Mouse (Mus musculus): ENCODE results near the gene Btrc.

Gene Btrc

DNA sequence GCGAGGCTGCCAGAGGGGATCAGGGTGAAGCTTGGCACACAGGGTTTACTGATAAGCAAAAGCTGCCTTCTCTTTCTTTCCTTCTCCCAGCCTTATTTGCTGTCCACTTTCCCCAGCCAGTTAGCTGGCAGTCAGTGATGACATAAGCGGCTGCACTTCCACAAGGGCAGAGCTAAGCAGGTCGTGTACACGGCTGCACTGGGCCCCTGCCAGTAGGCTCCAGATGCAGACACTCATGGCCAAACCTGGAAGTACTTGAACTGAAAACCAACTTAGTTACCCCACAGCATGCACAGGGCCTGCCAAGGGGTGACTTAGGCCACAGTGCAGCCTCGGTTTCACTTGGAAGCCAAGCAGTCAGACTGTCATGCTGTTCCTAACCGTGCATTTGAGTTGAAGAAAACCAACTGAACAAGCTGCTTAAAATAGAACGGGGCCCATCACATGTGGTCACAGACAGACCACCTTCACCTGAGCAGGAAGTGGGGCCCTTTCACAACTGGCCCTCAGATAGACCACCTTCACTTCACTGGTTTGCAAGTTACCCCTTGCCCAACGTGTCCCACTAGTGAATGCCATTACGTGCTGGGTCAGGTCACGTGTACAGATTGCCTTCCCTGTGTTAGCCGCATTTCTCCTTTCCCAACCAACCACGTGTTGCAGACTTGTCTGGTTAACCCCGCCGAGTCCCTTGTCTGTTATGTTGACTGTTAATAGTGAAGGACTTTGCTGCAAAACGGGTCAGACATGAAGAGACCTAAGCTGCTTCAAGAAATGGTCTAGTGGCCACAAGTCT lies 166.9 kb downstream of the Btrc start:
- ChIA-PET CTCF (interaction anchor here in 2 of 4 experiments (0.8 to 1.4 kb wide), 2 partner anchors 15 to 315 kb away, joined by 4 to 7 read pairs; no protein-coding TSS in a partner anchor), POLR2A (interaction anchor here in 2 of 4 experiments (0.5 to 1.7 kb wide), 6 partner anchors 11 to 211 kb away, joined by 3 to 4 read pairs (median 3); no protein-coding TSS in a partner anchor)

DNA sequence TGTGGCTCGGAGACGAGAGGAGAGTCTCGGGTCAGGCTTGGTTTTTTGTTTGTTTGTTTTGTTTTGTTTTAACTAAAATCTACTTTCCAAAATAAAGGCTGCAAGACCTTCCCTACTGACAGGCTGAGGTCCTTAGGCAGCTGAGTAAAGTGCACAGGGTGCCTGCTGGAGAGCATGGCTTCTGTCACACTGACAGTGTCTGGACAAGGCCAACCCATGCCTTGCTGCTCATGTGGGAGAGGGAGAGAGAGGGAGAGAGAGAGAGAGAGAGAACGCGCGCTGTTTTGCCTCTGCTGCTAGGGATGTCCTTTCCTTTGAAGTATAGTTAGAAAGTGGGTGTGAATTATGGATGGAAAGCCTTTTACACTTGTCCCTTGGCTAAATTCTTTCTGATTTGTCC lies 168.0 kb downstream of the Btrc start:
- CTCF ChIA-PET, result interaction anchor here in 1 of 4 experiments (1.0 kb wide), 1 partner anchor 13 kb away, joined by 4 read pairs; no protein-coding TSS in a partner anchor
- POLR2A ChIA-PET, result interaction anchor here in 2 of 4 experiments (0.9 to 1.1 kb wide), 3 partner anchors 10 to 54 kb away, joined by 3 read pairs; no protein-coding TSS in a partner anchor

DNA sequence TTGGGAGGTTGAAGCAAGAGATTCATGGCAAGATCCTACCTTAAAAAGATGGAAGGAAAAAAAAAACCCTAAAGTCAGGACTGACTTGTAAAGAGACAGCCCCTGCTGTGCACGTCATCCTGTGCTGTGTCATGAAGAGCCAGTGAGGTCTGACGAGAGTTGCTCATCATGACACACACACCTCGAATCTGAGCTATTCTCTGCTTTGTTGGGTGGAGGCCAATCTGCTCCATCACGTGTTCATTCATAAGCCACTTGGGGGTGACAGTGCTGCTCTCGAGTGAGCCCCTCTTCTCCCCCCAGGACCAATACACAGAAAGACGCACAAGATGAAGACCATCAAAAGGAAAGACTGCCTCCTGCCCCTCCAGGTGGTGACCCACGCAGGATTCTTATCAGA lies 170.1 kb downstream of the Btrc start:
- CTCF ChIA-PET, result interaction anchor here in 1 of 4 experiments (1.4 kb wide), 1 partner anchor 40 kb away, joined by 3 read pairs; no protein-coding TSS in a partner anchor
- POLR2A ChIA-PET, result interaction anchor here in 1 of 4 experiments (0.6 to 1.0 kb wide), 4 partner anchors 15 to 1813 kb away, joined by 3 to 4 read pairs (median 4); partner anchors contain the start of genes Gm17018 and Poll

DNA sequence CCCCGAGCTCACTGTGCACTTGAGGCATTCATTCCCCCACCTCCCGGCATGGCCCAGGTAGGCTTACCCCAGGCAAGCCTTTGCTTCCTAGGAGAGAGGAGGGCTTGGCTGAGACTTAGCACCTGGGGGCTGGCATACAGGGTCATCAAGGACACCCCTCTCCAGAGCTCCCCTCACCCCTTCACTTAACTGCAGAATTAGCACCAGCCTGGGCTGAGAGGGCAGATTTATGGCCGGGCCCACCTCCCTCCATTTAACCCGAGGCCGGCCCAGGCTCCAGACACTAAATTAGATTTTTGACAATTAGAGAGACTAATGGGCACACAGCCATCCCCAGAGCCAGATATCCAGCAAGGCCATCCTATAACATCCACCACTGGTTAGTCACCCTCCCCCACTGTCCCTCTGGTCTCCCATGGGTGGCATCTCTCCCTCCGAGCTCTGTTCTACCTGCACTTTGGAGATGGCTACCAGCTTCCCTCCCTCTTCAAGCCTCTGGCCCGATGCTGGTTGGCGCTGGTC lies 171.7 kb downstream of the Btrc start:
- CTCF ChIA-PET, result interaction anchor here (0.7 to 1.5 kb wide), 5 partner anchors 12 to 769 kb away, joined by 3 to 4 read pairs (median 3); partner anchors contain the start of gene Nfkb2 (in 1 of the 4)

DNA sequence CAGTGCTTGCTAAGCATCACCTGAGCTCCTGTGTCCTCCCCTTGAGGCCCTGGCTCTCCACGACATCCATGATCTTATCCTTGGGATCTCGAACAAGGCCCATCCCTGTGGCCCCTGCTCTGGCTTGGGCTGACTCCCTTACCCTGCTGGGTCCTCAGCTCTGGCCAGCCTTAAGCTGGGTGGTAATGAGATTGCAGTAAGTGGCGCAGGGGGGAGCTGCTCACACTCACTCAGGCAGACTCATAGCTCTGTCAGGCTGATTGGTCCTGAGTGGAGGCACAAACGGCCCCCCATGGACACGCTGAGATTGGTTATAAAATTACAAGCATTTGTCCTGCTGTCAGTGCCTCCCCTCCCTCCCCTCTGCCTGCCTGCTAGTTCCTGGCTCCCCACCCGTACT lies 172.4 kb downstream of the Btrc start:
- CTCF ChIA-PET, result interaction anchor here in 1 of 4 experiments (1.2 kb wide), 1 partner anchor 38 kb away, joined by 3 read pairs; no protein-coding TSS in a partner anchor
- POLR2A ChIA-PET, result interaction anchor here in 2 of 4 experiments (0.6 to 1.7 kb wide), 3 partner anchors 147 to 210 kb away, joined by 3 read pairs; no protein-coding TSS in a partner anchor

More for the DNA sequence above, 171.7 kb downstream of the Btrc start:
- POLR2A ChIA-PET, result interaction anchor here in 2 of 4 experiments (0.8 to 1.7 kb wide), 5 partner anchors 9 to 197 kb away, joined by 3 to 5 read pairs (median 3); no protein-coding TSS in a partner anchor

DNA sequence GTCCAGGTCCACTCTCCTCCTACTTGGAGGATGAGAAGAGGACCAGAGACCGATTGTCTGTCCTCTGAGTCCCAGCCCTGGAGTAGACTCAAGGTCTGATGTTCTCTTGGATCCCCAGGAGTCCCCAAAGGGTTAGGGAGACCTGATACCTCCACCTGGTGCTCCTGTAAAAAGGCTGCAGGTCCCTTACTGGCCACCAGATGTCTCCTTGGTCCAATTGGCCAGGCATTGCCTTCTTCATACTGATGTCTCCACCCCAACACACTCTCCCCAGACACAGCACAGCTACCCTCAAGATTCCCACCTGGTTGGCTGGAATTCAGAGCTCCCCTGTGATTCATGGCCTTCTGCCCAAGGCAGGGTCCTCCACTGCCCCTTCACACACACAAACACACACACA lies 174.0 kb downstream of the Btrc start:
- ChIA-PET POLR2A (interaction anchor here in 3 of 4 experiments (1.0 to 1.8 kb wide), 6 partner anchors 12 to 210 kb away, joined by 3 to 5 read pairs (median 4); no protein-coding TSS in a partner anchor), CTCF (interaction anchor here (0.5 to 2.4 kb wide), 18 partner anchors 9 to 321 kb away, joined by 3 to 14 read pairs (median 4); no protein-coding TSS in a partner anchor)

DNA sequence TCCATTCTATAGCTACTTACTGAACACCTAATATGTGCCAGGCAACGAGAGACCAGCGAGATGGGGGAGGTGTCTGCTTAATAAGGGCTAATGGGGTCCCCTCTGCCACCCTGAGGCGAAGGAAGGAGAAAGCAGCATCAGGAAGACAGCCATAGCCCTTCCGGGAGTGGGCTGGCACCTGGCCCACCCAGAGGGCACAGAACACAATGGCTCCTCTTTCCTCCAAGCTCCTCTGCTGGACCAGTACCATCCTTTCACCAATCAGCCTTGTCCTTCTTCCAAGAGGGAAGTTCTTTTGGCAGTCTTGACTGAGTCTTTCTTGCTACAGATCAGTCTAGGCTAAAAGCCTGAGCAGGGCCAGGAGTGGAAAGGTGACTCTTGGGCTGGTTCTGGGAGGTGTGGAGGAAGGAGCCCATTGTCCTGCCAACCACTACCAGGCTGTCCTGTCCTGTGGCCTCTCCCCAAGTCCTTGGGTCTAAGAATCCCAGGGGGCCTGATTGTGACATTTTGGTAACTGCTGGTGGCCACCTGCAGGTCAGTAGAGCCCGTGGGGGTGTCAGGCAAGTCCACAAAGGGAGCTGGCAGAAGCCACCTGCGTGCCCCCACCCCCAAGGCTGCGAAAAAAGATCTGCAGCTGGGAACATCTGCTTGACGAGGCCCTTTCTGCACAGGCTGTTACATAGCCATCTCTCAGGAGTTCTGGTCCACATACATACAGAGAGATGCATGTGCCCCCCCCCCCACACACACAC lies 177.3 kb downstream of the Btrc start:
- ChIA-PET POLR2A (interaction anchor here in 1 of 4 experiments (0.8 to 1.4 kb wide), 3 partner anchors 10 to 117 kb away, joined by 3 to 4 read pairs (median 3); no protein-coding TSS in a partner anchor), CTCF (interaction anchor here in 3 of 4 experiments (0.6 to 1.5 kb wide), 5 partner anchors 11 to 320 kb away, joined by 3 to 6 read pairs (median 4); no protein-coding TSS in a partner anchor)

DNA sequence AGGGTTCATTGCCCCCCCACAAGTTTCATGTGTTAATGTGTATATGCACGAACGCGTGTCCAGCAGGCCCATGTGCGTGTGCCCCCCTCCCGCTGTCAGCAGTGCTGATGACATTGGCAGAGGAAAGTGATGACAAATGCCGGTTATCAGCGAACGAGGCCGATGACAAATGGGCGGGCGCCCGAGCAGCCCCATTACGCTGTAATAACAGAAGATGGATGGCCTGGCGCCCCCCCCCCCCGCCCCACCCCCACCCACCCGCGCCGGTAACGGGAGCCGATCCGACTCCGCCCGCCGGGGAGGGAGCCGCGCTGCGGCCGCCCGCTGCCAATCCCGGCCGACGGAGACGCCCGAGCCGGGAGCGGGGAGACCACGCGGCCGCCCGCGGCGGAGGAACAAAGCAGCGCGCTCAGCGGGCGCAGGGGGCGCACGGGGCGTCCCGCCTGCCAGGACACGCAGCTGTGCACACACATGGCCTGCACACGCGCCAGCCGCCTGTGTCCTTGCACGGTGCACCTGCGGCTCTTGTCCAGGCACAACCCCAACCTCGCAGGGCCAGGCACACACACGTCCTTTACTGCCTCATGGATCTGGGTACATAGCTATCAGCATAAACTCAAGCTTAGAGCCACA lies 178.0 kb downstream of the Btrc start:
- ChIA-PET POLR2A (interaction anchor here in 2 of 4 experiments (0.6 to 1.4 kb wide), 8 partner anchors 9 to 255 kb away, joined by 3 to 4 read pairs (median 3); no protein-coding TSS in a partner anchor), CTCF (interaction anchor here (0.6 to 1.5 kb wide), 7 partner anchors 12 to 321 kb away, joined by 3 to 6 read pairs (median 4); no protein-coding TSS in a partner anchor)

DNA sequence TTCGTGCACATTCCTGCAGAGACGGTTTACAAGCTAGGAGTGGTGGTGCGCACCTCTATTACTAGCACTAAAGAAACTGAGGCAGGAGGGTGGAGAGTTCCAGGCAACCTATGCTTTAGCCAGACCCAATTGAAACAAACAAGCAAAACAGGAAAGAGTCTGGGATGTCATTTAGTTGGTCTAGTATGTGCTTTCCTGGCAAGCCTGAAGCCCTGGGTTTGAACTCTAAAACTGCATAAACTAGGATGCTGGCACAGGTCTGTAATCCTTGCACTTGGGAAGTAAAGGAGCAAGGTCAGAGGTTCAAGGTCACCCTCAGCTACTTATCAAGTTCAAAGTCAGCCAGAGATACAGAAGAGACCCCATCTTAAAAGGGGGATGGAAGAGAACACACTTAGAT lies 178.5 kb downstream of the Btrc start:
- ChIA-PET POLR2A (interaction anchor here in 2 of 4 experiments (0.6 to 1.4 kb wide), 6 partner anchors 8 to 255 kb away, joined by 3 to 4 read pairs (median 3); no protein-coding TSS in a partner anchor), CTCF (interaction anchor here in 3 of 4 experiments (0.8 to 1.5 kb wide), 8 partner anchors 32 to 511 kb away, joined by 3 to 6 read pairs (median 4); no protein-coding TSS in a partner anchor)

DNA sequence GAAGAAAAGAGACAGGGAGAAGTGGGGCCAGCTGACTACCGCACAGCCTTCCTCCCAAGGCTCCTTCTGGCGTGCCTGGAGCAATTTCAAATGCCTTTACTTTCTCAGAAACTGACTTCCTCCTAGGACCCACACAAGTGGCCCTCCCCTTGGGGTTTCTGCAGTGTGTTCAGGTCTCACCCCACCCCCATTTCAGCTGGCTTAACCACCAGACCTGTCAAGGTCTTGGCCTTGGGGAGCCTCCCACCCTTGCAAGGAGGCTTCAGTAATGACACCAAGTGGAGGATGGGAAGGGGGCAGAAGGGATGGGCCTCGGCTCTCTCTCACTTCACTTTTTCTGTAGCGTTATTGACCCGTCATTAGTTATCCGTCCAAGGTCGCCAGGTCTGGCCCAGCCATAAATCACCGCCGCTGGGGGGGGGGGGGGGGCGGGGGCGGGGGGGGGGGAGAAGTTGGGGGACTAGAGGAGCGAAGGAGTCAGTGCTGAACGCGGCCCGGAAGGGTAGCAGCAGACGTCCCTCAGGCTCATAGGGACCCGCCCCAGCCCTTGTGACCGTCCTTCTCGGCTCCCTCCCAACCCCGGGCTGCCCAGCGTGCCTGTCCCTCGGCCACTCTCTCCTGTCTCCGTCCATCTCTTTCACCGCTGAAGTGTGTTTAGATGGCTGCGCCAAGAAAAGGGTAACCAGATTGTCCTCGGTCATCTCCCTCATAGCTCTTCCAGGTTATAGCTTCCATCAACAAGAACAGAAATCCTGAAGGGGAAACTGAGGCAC lies 180.8 kb downstream of the Btrc start:
- CTCF ChIA-PET, result interaction anchor here (0.5 to 4.5 kb wide), 60 partner anchors 9 to 697 kb away, joined by 3 to 49 read pairs (median 4); partner anchors contain the start of genes Gm17018 (in 2 of the 4), Poll (in 2 of the 4) and Lbx1 (in 1 of the 4)
- POLR2A ChIA-PET, result interaction anchor here in 3 of 4 experiments (0.6 to 1.7 kb wide), 15 partner anchors 10 to 538 kb away, joined by 3 to 7 read pairs (median 3); partner anchors contain the start of genes Gm17018 (in 2 of the 3), Poll (in 2 of the 3), Mrpl43 (in 1 of the 3) and Twnk (in 1 of the 3)

DNA sequence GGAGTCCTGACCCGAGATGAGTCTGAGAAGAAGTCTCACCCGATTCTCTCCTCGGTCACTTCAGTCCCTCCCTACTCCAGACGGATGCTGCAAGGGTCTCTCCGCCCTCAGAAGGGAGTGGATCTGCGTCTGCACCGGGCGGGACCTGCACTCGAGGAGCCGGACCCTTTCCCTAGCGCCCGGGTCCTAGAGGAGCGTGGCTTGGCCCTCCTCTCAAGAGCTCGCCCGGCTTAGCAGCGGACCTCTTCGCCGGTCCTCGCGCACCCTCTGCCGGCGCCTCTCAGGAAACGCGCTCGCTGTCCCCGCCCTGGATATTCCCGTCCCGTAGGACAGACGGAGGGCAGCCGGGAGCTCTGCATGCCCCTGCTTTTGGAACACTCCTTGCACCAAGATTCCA lies 181.4 kb downstream of the Btrc start:
- ChIA-PET CTCF (interaction anchor here (0.5 to 4.5 kb wide), 72 partner anchors 9 to 696 kb away, joined by 3 to 49 read pairs (median 4); partner anchors contain the start of genes Gm17018 (in 2 of the 4), Poll (in 2 of the 4) and Lbx1 (in 1 of the 4)), POLR2A (interaction anchor here in 3 of 4 experiments (0.5 to 2.6 kb wide), 17 partner anchors 10 to 539 kb away, joined by 3 to 7 read pairs (median 3); partner anchors contain the start of genes Gm17018 (in 2 of the 3), Poll (in 2 of the 3), Mrpl43 (in 1 of the 3) and Twnk (in 1 of the 3))

DNA sequence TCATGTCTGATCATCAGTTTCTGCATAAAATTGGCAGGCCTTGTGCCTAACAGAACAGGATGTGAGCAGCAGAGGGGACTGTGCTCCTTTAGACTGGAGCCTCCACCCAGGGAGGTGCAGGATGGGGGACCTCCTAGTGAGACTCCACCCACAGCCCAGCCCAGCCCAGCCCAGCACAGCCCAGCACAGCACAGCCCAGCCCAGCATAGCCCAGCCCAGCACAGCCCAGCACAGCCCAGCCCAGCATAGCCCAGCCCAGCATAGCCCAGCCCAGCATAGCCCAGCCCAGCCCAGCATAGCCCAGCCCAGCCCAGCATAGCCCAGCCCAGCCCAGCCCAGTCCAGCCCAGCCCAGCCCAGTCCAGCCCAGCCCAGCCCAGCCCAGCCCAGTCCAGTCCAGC lies 184.7 kb downstream of the Btrc start:
- POLR2A ChIA-PET, result interaction anchor here in 2 of 4 experiments (0.7 to 1.9 kb wide), 3 partner anchors 11 to 251 kb away, joined by 3 to 7 read pairs (median 4); partner anchors contain the start of genes Gm17018 (in 1 of the 2) and Poll (in 1 of the 2)
- CTCF ChIA-PET, result interaction anchor here in 2 of 4 experiments (1.3 to 4.5 kb wide), 5 partner anchors 26 to 332 kb away, joined by 3 to 49 read pairs (median 6); no protein-coding TSS in a partner anchor

DNA sequence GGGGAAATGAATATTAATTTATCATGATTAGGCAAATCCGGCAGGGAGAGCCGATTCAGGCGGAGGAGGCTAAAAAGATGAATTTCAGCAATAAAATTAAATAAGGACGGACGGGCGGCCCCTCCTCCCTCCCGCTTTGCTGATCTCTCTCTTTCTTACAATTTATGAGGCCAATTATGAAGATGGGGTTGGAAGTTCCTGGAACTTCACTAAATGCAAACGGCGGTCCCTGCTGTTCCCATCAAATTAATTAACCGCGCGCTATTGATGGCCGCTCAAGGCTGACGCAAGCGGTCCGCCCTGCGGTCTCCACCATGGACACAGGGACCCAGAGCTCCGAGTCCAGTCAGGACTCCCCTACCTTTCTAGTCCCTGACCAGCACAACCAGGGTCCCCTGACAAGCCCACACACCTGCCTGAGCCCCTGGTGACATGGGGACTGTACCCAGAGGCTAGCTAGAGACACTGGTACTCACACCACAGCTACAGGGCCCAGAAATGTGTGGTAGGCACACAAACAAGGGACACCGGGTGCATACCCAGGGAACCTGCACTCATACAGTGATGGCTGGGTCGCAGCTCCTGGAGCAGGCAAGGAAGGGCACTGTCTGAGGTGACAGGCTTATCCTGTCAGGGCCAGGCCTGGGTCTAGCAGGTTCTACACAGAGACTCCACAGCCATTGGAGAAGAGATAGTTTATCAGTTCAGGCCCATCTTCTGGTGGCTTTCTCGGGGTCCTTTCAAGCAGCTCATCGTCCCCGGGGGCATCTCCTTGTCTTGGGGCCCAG lies 185.8 kb downstream of the Btrc start:
- ChIA-PET POLR2A (interaction anchor here (0.6 to 1.9 kb wide), 12 partner anchors 10 to 307 kb away, joined by 3 to 7 read pairs (median 4); partner anchors contain the start of genes Gm17018 (in 2 of the 4) and Poll (in 2 of the 4)), CTCF (interaction anchor here (0.5 to 2.6 kb wide), 11 partner anchors 25 to 333 kb away, joined by 3 to 16 read pairs (median 4); no protein-coding TSS in a partner anchor)

DNA sequence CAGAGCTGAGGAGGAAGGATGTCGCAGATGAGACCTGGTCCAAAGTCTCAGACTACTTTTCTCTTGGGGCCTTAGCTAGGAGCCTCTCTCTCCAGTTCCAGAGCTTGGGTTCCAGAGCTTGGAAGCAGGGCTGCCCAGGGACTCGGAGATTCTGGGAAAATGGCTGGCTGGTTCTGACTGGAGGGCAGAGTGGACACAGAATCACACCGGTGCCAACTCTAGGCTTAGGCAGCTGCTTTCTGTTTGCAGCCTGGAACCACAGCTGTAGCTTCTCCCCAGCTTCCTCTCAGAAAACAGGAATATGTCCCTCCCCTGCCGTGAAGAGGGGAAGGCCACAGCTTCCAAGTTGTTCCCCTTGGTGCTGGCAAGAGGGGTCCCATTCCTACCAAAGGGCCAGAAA lies 186.4 kb downstream of the Btrc start:
- CTCF ChIA-PET, result interaction anchor here (0.5 to 2.6 kb wide), 8 partner anchors 22 to 333 kb away, joined by 3 to 16 read pairs (median 4); no protein-coding TSS in a partner anchor
- POLR2A ChIA-PET, result interaction anchor here in 3 of 4 experiments (0.8 to 1.9 kb wide), 8 partner anchors 9 to 93 kb away, joined by 3 to 7 read pairs (median 4); partner anchors contain the start of genes Gm17018 (in 2 of the 3) and Poll (in 2 of the 3)

All from embryonic stem cell, embryonic (primary cell).